In the genomic region with DNA sequence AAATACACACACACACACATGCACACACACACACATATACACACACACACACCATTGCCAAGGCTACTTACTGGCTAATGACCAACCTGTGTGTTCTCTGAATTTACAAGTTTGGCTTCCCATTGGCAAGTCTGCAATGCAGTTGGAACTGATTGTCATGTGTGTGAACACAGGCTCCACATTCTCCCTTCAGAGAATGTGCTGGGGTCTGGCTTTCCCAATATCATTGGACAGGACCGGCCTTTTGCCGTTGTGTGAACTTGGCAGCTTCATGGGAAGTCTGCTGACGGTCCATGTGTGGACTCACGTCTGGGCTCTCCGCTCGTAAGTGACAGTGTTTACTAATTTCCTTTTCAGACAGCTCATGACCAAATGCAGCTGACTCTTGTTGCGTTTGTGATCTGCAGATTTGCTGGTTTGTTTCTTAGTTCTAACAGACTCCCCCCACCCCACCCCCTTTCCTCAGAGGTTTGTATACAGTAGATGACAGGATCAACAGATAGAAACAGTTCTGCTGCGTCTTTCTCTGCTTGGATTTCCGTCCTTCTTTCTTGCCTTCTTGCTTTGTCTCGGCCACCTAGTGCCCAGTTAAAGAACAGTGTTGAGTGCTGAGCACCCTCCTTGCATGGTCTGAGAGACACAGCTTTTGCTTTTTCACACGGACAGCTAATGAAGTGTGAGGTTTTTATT, we compare ENCODE assay signal across 9 mouse cellular contexts.
DNase-seq lines count a peak whose midpoint lies in the region; ATAC-seq and TF ChIP-seq lines count a peak whose summit lies in the region.
"Had no signal": no experiment of that assay in that cellular context is flagged by ENCODE, and none has a peak within 500 bp of the region (broad histone marks: within the 10 kb centered on the region; RNA-seq: fewer than 3 reads in every experiment).

No protein-coding gene starts in this region.

- H3K36me3 ChIP-seq in lung, embryonic 15.5 days, result no peaks in the 10 kb centered on the region
- H3K36me3 ChIP-seq in stomach, embryonic 14.5 days (ENCODE audit: control insufficient read depth, insufficient read depth, low read length), result no peaks in the 10 kb centered on the region

- peak; percentile 10; the same call in 1 of the 2 replicates for TF ChIP-seq CTCF in gastrocnemius, adult 2 months (IDR thresholded peaks at IDR 0.05)
- TF ChIP-seq CTCF in lung, adult 2 months (IDR thresholded peaks at IDR 0.05; ENCODE audit: insufficient read depth, low read length), result no peak

- H3K27me3 ChIP-seq in lung, embryonic 15.5 days, result peaks cover 19% of the 10 kb centered on the region; the same call in 1 of the 2 replicates
- H3K27me3 ChIP-seq in stomach, embryonic 14.5 days (ENCODE audit: control insufficient read depth, insufficient read depth, low read length), result no peaks in the 10 kb centered on the region

- TF ChIP-seq POLR2A in lung, adult 2 months (IDR thresholded peaks at IDR 0.05; ENCODE audit: borderline replicate concordance, extremely low read depth, low read depth, low read length), result no peak

- ATAC-seq in lung, embryonic 15.5 days (ENCODE audit: borderline replicate concordance, extremely low read depth, low FRiP score, low TSS enrichment), result peak; percentile 86
- peak; percentile 53; the same call in 1 of the 2 replicates for ATAC-seq in stomach, embryonic 14.5 days (ENCODE audit: insufficient number of reproducible peaks, insufficient read depth, low FRiP score, low read depth)

- peaks cover 40% of the 10 kb centered on the region for H3K4me1 ChIP-seq in lung, embryonic 15.5 days
- H3K4me1 ChIP-seq in lung, adult 2 months (ENCODE audit: control insufficient read depth, insufficient read depth, low read length), result no peaks in the 10 kb centered on the region
- peaks cover 29% of the 10 kb centered on the region for H3K4me1 ChIP-seq in stomach, embryonic 14.5 days (ENCODE audit: control insufficient read depth, insufficient read depth, low read length)

- H3K4me2 ChIP-seq in lung, embryonic 15.5 days, result no peak overlapping the region
- H3K4me2 ChIP-seq in stomach, embryonic 14.5 days (replicated peaks; ENCODE audit: low read depth, low read length), result no peak overlapping the region
- H3K4me2 ChIP-seq: hindbrain, embryonic 14.5 days had no signal

- no peak overlapping the region for H3K9ac ChIP-seq in lung, embryonic 15.5 days
- H3K9ac ChIP-seq in stomach, embryonic 14.5 days (replicated peaks; ENCODE audit: low read depth, low read length), result no peak overlapping the region
- H3K9ac ChIP-seq: hindbrain, embryonic 14.5 days had no signal

- 22% methylated on average over 11 of the region's 11 CpGs for WGBS in lung, embryonic 15.5 days
- WGBS in lung, adult 2 months, result 29% methylated on average over 11 of the region's 11 CpGs
- WGBS in stomach, embryonic 14.5 days, result 23% methylated on average over 11 of the region's 11 CpGs

- no peak overlapping the region for H3K4me3 ChIP-seq in gastrocnemius, adult 2 months
- H3K4me3 ChIP-seq in lung, embryonic 15.5 days, result no peak overlapping the region
- no peak overlapping the region for H3K4me3 ChIP-seq in lung, adult 2 months (replicated peaks; ENCODE audit: extremely low read depth, low read depth, low read length)
- H3K4me3 ChIP-seq in stomach, embryonic 14.5 days (ENCODE audit: low read depth, low read length), result no peak overlapping the region

- DNase-seq in gastrocnemius, adult 2 months, result no peak
- no peak for DNase-seq in gastrocnemius, adult 8-10 months (ENCODE audit: low spot score in 2 of 2)
- no peak for DNase-seq in lung, adult 2 months
- peak; percentile 33 to 44 for DNase-seq in heart, postnatal 14 days
- no peak for DNase-seq in cerebellum, postnatal 10 days
- DNase-seq in left cerebral cortex, adult 8-10 months (ENCODE audit: low spot score in 2 of 2), result no peak

- intact Hi-C loops in gastrocnemius, adult 2 months (cut with DNase I), result no loop called here
- intact Hi-C loops in heart, postnatal 14 days (cut with DNase I), result no loop called here

- no peaks in the 10 kb centered on the region for H3K9me3 ChIP-seq in lung, embryonic 15.5 days
- H3K9me3 ChIP-seq in stomach, embryonic 14.5 days (ENCODE audit: control insufficient read depth, low read depth, low read length), result no peaks in the 10 kb centered on the region

- H3K27ac ChIP-seq in gastrocnemius, adult 2 months, result no peak overlapping the region
- H3K27ac ChIP-seq in lung, embryonic 15.5 days, result peak overlapping the region; percentile 58
- H3K27ac ChIP-seq in stomach, embryonic 14.5 days (ENCODE audit: low read length), result peak overlapping the region; percentile 88
- H3K27ac ChIP-seq: hindbrain, embryonic 14.5 days had no signal

Comparison
In these comparisons a context has a peak if more than half of its experiments do, and no peak if none do; other contexts are left out.
1. DNase-seq: peak in heart, postnatal 14 days (2 of 2); none in gastrocnemius, adult 2 months (single experiment), gastrocnemius, adult 8-10 months (0 of 2), lung, adult 2 months (single experiment), cerebellum, postnatal 10 days (0 of 2) and left cerebral cortex, adult 8-10 months (0 of 2).